Mouse (Mus musculus): ENCODE data around the gene Yipf2. TPM values are rescaled to one million over a fixed set of nuclear protein-coding genes. Genes with fewer than 3 reads are reported as not detected.

The Yipf2 gene
- polyA plus RNA-seq, 1 experiment from 2014 or later: 20.8 TPM

DNA sequence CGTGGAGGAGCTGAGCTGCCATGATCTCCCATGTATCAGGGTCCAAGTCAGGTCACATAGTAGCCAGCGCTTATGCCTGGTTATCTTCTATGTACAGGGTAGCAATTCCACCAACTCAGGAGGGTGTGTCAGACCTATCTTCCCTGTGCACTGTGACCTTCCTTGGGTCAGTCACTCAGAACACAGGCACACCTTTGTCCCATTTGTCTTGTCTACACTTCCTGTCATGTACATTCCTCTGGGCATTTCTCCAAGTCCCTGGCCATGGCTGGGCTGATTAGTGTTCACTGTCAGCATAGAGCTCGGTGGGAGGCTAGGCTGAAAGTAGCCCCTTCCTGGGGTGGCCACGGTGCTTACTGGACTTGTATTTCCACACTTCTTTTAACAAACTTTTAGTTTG, 34.3 kb downstream of the Yipf2 start:
- no peak overlapping the region for H3K27ac ChIP-seq (ENCODE audit: low read depth)
- peaks cover 4% of the 10 kb centered on the region; the same call in 1 of the 2 replicates for H3K4me1 ChIP-seq (replicated peaks; ENCODE audit: control insufficient read depth, insufficient read depth, low read length)
- H3K9ac ChIP-seq (ENCODE audit: low read length): no peak overlapping the region
- DNase-seq (ENCODE audit: low spot score): no peak
- 70% methylated on average over 4 of the region's 4 CpGs for WGBS
- no peak for ATAC-seq (replicated peaks; ENCODE audit: low FRiP score, low TSS enrichment, low read depth)
- no peak overlapping the region for H3K4me3 ChIP-seq (ENCODE audit: low read depth, low read length)
- H3K36me3 ChIP-seq (ENCODE audit: control insufficient read depth, insufficient read depth, low read length): peaks cover 36% of the 10 kb centered on the region
- H3K9me3 ChIP-seq (ENCODE audit: control insufficient read depth, low read length): no peaks in the 10 kb centered on the region
- no peaks in the 10 kb centered on the region for H3K27me3 ChIP-seq (replicated peaks; ENCODE audit: control insufficient read depth, insufficient read depth, low read length)
- no peak overlapping the region for H3K4me2 ChIP-seq (ENCODE audit: low read length)

GRCm38 (mm10) chr9:21557556-21557955, 35.1 kb downstream of the Yipf2 start:
- no peak overlapping the region for H3K9ac ChIP-seq (ENCODE audit: low read length)
- H3K4me1 ChIP-seq (replicated peaks; ENCODE audit: control insufficient read depth, insufficient read depth, low read length): peaks cover 4% of the 10 kb centered on the region; the same call in 1 of the 2 replicates
- peaks cover 39% of the 10 kb centered on the region for H3K36me3 ChIP-seq (ENCODE audit: control insufficient read depth, insufficient read depth, low read length)
- ATAC-seq (replicated peaks; ENCODE audit: low FRiP score, low TSS enrichment, low read depth) (no peak), DNase-seq (ENCODE audit: low spot score) (no peak)
- no peaks in the 10 kb centered on the region for H3K9me3 ChIP-seq (ENCODE audit: control insufficient read depth, low read length)
- H3K27ac ChIP-seq (ENCODE audit: low read depth): no peak overlapping the region
- H3K4me2 ChIP-seq (ENCODE audit: low read length): no peak overlapping the region
- WGBS: 87% methylated on average over 2 of the region's 2 CpGs
- H3K27me3 ChIP-seq (replicated peaks; ENCODE audit: control insufficient read depth, insufficient read depth, low read length): no peaks in the 10 kb centered on the region
- no peak overlapping the region for H3K4me3 ChIP-seq (ENCODE audit: low read depth, low read length)

GRCm38 (mm10) chr9:21556996-21557395, 35.6 kb downstream of the Yipf2 start:
- Histone ChIP-seq H3K9me3 (ENCODE audit: control insufficient read depth, low read length) (no peaks in the 10 kb centered on the region), H3K4me3 (ENCODE audit: low read depth, low read length) (no peak overlapping the region), H3K4me1 (replicated peaks; ENCODE audit: control insufficient read depth, insufficient read depth, low read length) (peaks cover 4% of the 10 kb centered on the region; the same call in 1 of the 2 replicates), H3K27ac (ENCODE audit: low read depth) (no peak overlapping the region), H3K4me2 (ENCODE audit: low read length) (no peak overlapping the region), H3K36me3 (ENCODE audit: control insufficient read depth, insufficient read depth, low read length) (peaks cover 43% of the 10 kb centered on the region), H3K27me3 (replicated peaks; ENCODE audit: control insufficient read depth, insufficient read depth, low read length) (no peaks in the 10 kb centered on the region), H3K9ac (ENCODE audit: low read length) (no peak overlapping the region)
- no peak for DNase-seq (ENCODE audit: low spot score)
- no peak for ATAC-seq (replicated peaks; ENCODE audit: low FRiP score, low TSS enrichment, low read depth)
- 92% methylated on average over 2 of the region's 2 CpGs for WGBS

- no peak overlapping the region for H3K4me3 ChIP-seq (ENCODE audit: low read depth, low read length)
- WGBS: 81% methylated on average over 6 of the region's 6 CpGs
- no peak overlapping the region for H3K4me2 ChIP-seq (ENCODE audit: low read length)
- H3K27ac ChIP-seq (ENCODE audit: low read depth): no peak overlapping the region
- peaks cover 4% of the 10 kb centered on the region; the same call in 1 of the 2 replicates for H3K4me1 ChIP-seq (replicated peaks; ENCODE audit: control insufficient read depth, insufficient read depth, low read length)
- H3K9me3 ChIP-seq (ENCODE audit: control insufficient read depth, low read length): no peaks in the 10 kb centered on the region
- H3K27me3 ChIP-seq (replicated peaks; ENCODE audit: control insufficient read depth, insufficient read depth, low read length): no peaks in the 10 kb centered on the region
- DNase-seq (ENCODE audit: low spot score): no peak
- ATAC-seq (replicated peaks; ENCODE audit: low FRiP score, low TSS enrichment, low read depth): no peak
- H3K9ac ChIP-seq (ENCODE audit: low read length): no peak overlapping the region
- H3K36me3 ChIP-seq (ENCODE audit: control insufficient read depth, insufficient read depth, low read length): peaks cover 43% of the 10 kb centered on the region
Observed at GRCm38 (mm10) chr9:21555198-21555742, 37.4 kb downstream of the Yipf2 start.

- Histone ChIP-seq H3K27me3 (replicated peaks; ENCODE audit: control insufficient read depth, insufficient read depth, low read length) (no peaks in the 10 kb centered on the region), H3K4me1 (replicated peaks; ENCODE audit: control insufficient read depth, insufficient read depth, low read length) (peaks cover 7% of the 10 kb centered on the region), H3K4me2 (ENCODE audit: low read length) (no peak overlapping the region), H3K9ac (ENCODE audit: low read length) (no peak overlapping the region), H3K4me3 (ENCODE audit: low read depth, low read length) (no peak overlapping the region), H3K27ac (ENCODE audit: low read depth) (no peak overlapping the region), H3K36me3 (ENCODE audit: control insufficient read depth, insufficient read depth, low read length) (peaks cover 38% of the 10 kb centered on the region), H3K9me3 (ENCODE audit: control insufficient read depth, low read length) (no peaks in the 10 kb centered on the region)
- no peak for ATAC-seq (replicated peaks; ENCODE audit: low FRiP score, low TSS enrichment, low read depth)
- 81% methylated on average over 6 of the region's 6 CpGs for WGBS
- DNase-seq (ENCODE audit: low spot score): no peak
Observed at GRCm38 (mm10) chr9:21553607-21554273, 38.9 kb downstream of the Yipf2 start.

DNA sequence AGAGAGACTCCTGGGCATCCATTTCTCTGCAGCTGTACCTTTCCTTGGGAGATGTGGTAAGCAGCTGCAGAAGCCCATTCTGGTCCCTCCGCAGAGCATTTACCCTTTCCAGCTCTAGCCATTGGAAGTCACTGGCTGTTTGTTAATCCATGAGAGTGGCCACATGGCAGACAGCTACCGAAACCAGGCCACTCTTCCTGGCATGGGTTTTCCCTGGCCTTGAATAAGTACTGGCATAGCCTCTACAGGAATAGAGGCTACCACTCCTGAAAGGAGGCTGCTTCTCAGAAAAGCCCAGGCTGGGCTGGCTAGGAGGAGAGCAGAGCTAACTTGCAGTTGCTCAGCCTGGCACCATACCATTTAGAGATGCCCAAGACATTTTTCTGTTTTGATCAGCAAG, 41.6 kb downstream of the Yipf2 start:
- no peak overlapping the region for H3K4me3 ChIP-seq (ENCODE audit: low read depth, low read length)
- H3K27me3 ChIP-seq (replicated peaks; ENCODE audit: control insufficient read depth, insufficient read depth, low read length): no peaks in the 10 kb centered on the region
- no peak overlapping the region for H3K9ac ChIP-seq (ENCODE audit: low read length)
- DNase-seq (ENCODE audit: low spot score) (no peak), ATAC-seq (replicated peaks; ENCODE audit: low FRiP score, low TSS enrichment, low read depth) (no peak)
- 91% methylated on average over 2 of the region's 2 CpGs for WGBS
- H3K4me2 ChIP-seq (ENCODE audit: low read length): no peak overlapping the region
- H3K27ac ChIP-seq (ENCODE audit: low read depth): no peak overlapping the region
- no peaks in the 10 kb centered on the region for H3K9me3 ChIP-seq (ENCODE audit: control insufficient read depth, low read length)
- peaks cover 31% of the 10 kb centered on the region for H3K36me3 ChIP-seq (ENCODE audit: control insufficient read depth, insufficient read depth, low read length)
- peaks cover 12% of the 10 kb centered on the region for H3K4me1 ChIP-seq (replicated peaks; ENCODE audit: control insufficient read depth, insufficient read depth, low read length)

DNA sequence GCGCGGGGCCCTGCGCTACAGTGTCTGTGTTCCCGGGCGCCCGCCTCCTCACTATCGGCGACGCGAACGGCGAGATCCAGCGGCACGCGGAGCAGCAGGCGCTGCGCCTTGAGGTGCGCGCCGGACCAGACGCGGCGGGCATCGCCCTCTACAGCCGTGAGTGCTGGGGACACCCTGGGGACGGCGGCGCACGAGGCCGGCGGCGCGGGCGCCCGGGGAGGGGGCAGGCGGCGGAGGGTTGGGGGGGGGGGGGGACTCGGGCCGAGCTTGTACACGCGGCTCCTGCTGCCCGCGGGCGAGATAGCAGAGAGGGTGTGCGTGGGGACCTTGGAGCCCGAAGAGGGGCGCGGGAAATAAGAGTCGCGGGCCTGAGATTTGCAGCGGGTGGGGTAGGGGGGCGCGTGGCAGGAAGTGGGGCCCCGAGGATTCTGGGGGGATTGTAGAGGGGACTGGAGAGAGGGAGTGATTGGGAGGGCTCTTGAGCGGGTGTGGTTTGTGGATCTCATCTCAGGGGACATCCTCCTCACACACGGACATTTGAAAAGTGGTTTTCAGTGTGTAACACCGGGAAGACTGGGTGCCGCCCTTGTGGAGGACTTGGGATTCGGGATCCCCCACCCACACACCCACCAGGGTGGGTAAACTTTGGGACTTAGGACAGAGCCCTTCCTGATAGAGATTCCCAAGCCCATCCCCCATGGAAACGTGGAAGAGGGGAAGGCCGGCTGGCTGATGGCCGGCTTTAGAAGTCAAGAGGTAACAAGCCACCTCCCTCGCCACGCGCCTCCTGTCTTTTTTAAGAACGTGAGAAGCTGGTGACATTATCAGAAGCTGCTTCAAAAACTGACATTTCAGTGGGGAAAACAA, 45.3 kb downstream of the Yipf2 start:
- H3K4me2 ChIP-seq (ENCODE audit: low read length): peak overlapping the region; percentile 84
- H3K27me3 ChIP-seq (replicated peaks; ENCODE audit: control insufficient read depth, insufficient read depth, low read length): no peaks in the 10 kb centered on the region
- peak overlapping the region; percentile 98 for H3K27ac ChIP-seq (ENCODE audit: low read depth)
- H3K4me3 ChIP-seq (ENCODE audit: low read depth, low read length): peak overlapping the region; percentile 73
- ATAC-seq (replicated peaks; ENCODE audit: low FRiP score, low TSS enrichment, low read depth): peak; percentile 29
- H3K9me3 ChIP-seq (ENCODE audit: control insufficient read depth, low read length): no peaks in the 10 kb centered on the region
- under 1% methylated on average over 63 of the region's 66 CpGs for WGBS
- H3K9ac ChIP-seq (ENCODE audit: low read length): peak overlapping the region; percentile 97
- H3K36me3 ChIP-seq (ENCODE audit: control insufficient read depth, insufficient read depth, low read length): peaks cover 18% of the 10 kb centered on the region
- H3K4me1 ChIP-seq (replicated peaks; ENCODE audit: control insufficient read depth, insufficient read depth, low read length): peaks cover 18% of the 10 kb centered on the region
- DNase-seq (ENCODE audit: low spot score): peak; percentile 75

GRCm38 (mm10) chr9:21546789-21547074, 45.9 kb downstream of the Yipf2 start, which contains the start of gene Carm1:
Carm1 (plus strand) TSS chr9:21546894.
- WGBS: 2% methylated on average over 20 of the region's 52 CpGs
- DNase-seq (ENCODE audit: low spot score) (no peak), ATAC-seq (replicated peaks; ENCODE audit: low FRiP score, low TSS enrichment, low read depth) (no peak)
- Histone ChIP-seq H3K4me3 (ENCODE audit: low read depth, low read length) (peak within 1 kb of the TSS; percentile 73), H3K36me3 (ENCODE audit: control insufficient read depth, insufficient read depth, low read length) (peaks cover 14% of the 10 kb centered on the region), H3K27ac (ENCODE audit: low read depth) (peak within 1 kb of the TSS; percentile 98), H3K4me1 (replicated peaks; ENCODE audit: control insufficient read depth, insufficient read depth, low read length) (peaks cover 18% of the 10 kb centered on the region), H3K9ac (ENCODE audit: low read length) (peak within 1 kb of the TSS; percentile 97), H3K4me2 (ENCODE audit: low read length) (peak within 1 kb of the TSS; percentile 84), H3K27me3 (replicated peaks; ENCODE audit: control insufficient read depth, insufficient read depth, low read length) (no peaks in the 10 kb centered on the region), H3K9me3 (ENCODE audit: control insufficient read depth, low read length) (no peaks in the 10 kb centered on the region)
